Mouse (Mus musculus) heart, adult 18-20 months (tissue): ENCODE measurements at regions not wholly inside any gene's neighbourhood (a gene's known extent, or its start where the extent isn't known, plus 50 kb on each side); places are given as distances from the start of the nearest gene placed in this dataset.
"Not testable (repeated sequence)": the region's sequence is repeated elsewhere in the genome, so short reads cannot be mapped to it uniquely, and the experiment has no call there.

Experiments used
- DNase-seq, 2 experiments: peaks; one replicate each; pipeline ENCODE4 v3.0.0; 2021 to 2022; ENCODE audit warnings: mixed read lengths in 1 of 2

GRCm38 (mm10) chr14:17560001-17560400 lies 100.1 kb upstream of the Thrb start:
- not testable (repeated sequence) for DNase-seq

- no peak for DNase-seq
Observed at GRCm38 (mm10) chr14:17567927-17568326, 92.1 kb upstream of the Thrb start.

- peak; percentile 6 to 18 for DNase-seq
Observed at GRCm38 (mm10) chr14:17569087-17569636, 90.9 kb upstream of the Thrb start.

- DNase-seq: peak; percentile 19 to 21
Observed at GRCm38 (mm10) chr14:17578776-17579175, 81.3 kb upstream of the Thrb start.

- DNase-seq: no peak
Observed at GRCm38 (mm10) chr14:17589595-17589994, 70.5 kb upstream of the Thrb start.

- DNase-seq: no peak
Observed at GRCm38 (mm10) chr14:17599553-17599952, 60.5 kb upstream of the Thrb start.

- peak; percentile 49 to 65 for DNase-seq
Observed at GRCm38 (mm10) chr14:17602357-17602756, 57.7 kb upstream of the Thrb start.

GRCm38 (mm10) chr14:17606018-17606417 lies 54.0 kb upstream of the Thrb start:
- DNase-seq: no peak

- no peak for DNase-seq
Observed at GRCm38 (mm10) chr14:17607186-17607585, 52.9 kb upstream of the Thrb start.
